Mouse (Mus musculus): ENCODE measurements around the gene Git2. TPM values are rescaled to one million over a fixed set of nuclear protein-coding genes. Genes with fewer than 3 reads are reported as not detected.
A peak's percentile ranks its signal among the peaks of the same experiment; 100 is the strongest.

Git2 gene
- polyA plus RNA-seq, 1 experiment: 71.6 TPM

DNA sequence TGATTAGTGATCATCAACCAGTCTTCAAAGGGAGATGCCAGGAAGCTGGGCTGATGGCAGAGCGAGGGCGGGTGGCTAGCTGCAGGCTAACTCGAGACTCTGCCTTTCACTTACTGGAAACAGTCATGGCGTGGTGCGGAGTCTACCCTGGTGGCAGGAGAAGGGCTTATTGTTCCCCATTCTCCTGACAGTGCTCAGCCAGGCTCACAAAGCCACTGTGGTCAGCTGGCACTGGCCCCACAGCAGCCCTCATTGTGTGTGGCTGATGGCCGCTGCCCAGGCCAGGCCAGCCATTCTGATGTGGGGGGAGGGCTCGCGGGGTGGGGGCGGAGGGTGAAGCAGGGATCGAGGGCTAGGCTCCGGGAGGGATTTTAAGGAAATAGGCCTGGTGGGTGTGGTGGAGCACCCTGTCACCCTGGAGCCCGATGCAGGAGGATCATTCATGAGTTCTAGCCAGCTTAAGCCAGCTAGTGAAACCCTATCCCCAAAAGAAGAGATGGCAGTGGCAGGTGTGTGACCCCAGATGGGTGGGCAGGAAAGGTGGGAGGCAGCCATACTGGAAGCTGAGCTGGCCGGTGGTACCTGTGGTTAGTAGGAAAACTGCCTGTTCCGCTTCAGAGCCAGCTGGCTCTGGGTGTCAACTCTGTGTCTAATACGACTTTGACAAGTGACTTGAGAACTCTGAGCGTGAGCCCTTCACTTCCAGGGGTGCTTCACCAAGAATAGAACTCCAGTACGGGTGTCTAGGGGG is 95.3 kb downstream of the Git2 start:
- no peaks in the 10 kb centered on the region for H3K27me3 ChIP-seq (ENCODE audit: control insufficient read depth, insufficient read depth, low read length)
- TF ChIP-seq CTCF (IDR thresholded peaks at IDR 0.05; ENCODE audit: extremely low read depth, insufficient read depth, insufficient read length, insufficient replicate concordance): no peak
- no peak for TF ChIP-seq POLR2A (IDR thresholded peaks at IDR 0.05; ENCODE audit: low read depth, low read length)
- peak overlapping the region; percentile 82 for H3K27ac ChIP-seq (ENCODE audit: insufficient read depth, low read length)
- no peak overlapping the region for H3K4me3 ChIP-seq (ENCODE audit: extremely low read depth, insufficient read depth, insufficient read length)
- peaks cover 19% of the 10 kb centered on the region for H3K36me3 ChIP-seq (ENCODE audit: control insufficient read depth, insufficient read depth, low read length)
- WGBS: 46% methylated on average over 17 of the region's 17 CpGs
- H3K4me1 ChIP-seq (ENCODE audit: control insufficient read depth, insufficient read depth, insufficient read length): peaks cover 29% of the 10 kb centered on the region; the same call in 1 of the 2 replicates
- no peak for DNase-seq (ENCODE audit: low read depth in 1 of 2, low spot score in 2 of 2)

Other genes with a start within 250 kb of the Git2 start
- gene Fam222a, start 207.5 kb downstream of the Git2 start, polyA plus RNA-seq (2012; rRNA removed): 2.8 and 4.6 TPM in 2 replicates
- gene Trpv4, start 117.1 kb downstream of the Git2 start, polyA plus RNA-seq (2012; rRNA removed): 4.2 and 5.3 TPM in 2 replicates
- 134 and 163 TPM in 2 replicates for gene Gltp, start 84.5 kb downstream of the Git2 start, polyA plus RNA-seq (2012; rRNA removed)
- 14.1 and 14.5 TPM in 2 replicates for gene Tchp, start 67.8 kb downstream of the Git2 start, polyA plus RNA-seq (2012; rRNA removed)
- 69.3 and 84.0 TPM in 2 replicates for gene Ankrd13a, start 840 bp downstream of the Git2 start, polyA plus RNA-seq (2012; rRNA removed)
- gene 1500011B03Rik, start 48.0 kb upstream of the Git2 start, polyA plus RNA-seq (2012; rRNA removed): 24.1 and 38.5 TPM in 2 replicates
- gene 4930519G04Rik, start 78.1 kb upstream of the Git2 start, polyA plus RNA-seq (2012; rRNA removed): 0.05 TPM in 1 of 2 replicates, not detected in the other
- gene Gm9936, start 83.2 kb upstream of the Git2 start, polyA plus RNA-seq (2012; rRNA removed): not detected in 2 replicates
- gene Oasl2, start 121.4 kb upstream of the Git2 start, polyA plus RNA-seq (2012; rRNA removed): 5.6 and 5.8 TPM in 2 replicates
- 10.1 and 12.6 TPM in 2 replicates for gene Oasl1, start 147.7 kb upstream of the Git2 start, polyA plus RNA-seq (2012; rRNA removed)
- 17.9 and 19.3 TPM in 2 replicates for gene 2210016L21Rik, start 166.6 kb upstream of the Git2 start, polyA plus RNA-seq (2012; rRNA removed)
- 0.20 and 0.22 TPM in 2 replicates for gene Hnf1a, start 195.6 kb upstream of the Git2 start, polyA plus RNA-seq (2012; rRNA removed)
- gene Sppl3, start 235.6 kb upstream of the Git2 start, polyA plus RNA-seq (2012; rRNA removed): 47.7 and 55.6 TPM in 2 replicates